Mouse (Mus musculus): ENCODE results near the gene Myo18a. TPM values are rescaled to one million over a fixed set of nuclear protein-coding genes. Genes with fewer than 3 reads are reported as not detected.

The Myo18a gene
- total RNA-seq, 2 experiments from 2014 or later, result 228 to 270 TPM

- DNase-seq, result no peak
Observed at GRCm38 (mm10) chr11:77900187-77900586, 137.1 kb downstream of the Myo18a start.

- no peak for DNase-seq
Observed at GRCm38 (mm10) chr11:77900696-77901095, 137.7 kb downstream of the Myo18a start.

GRCm38 (mm10) chr11:77901366-77901765 is 138.3 kb downstream of the Myo18a start:
- DNase-seq, result no peak

- no peak for DNase-seq
Observed at GRCm38 (mm10) chr11:77901775-77902355, 138.8 kb downstream of the Myo18a start.

GRCm38 (mm10) chr11:77903761-77904160 is 140.7 kb downstream of the Myo18a start:
- DNase-seq, result no peak

GRCm38 (mm10) chr11:77904707-77905106 is 141.7 kb downstream of the Myo18a start:
- no peak for DNase-seq

- peak; percentile 14 to 28 for DNase-seq
Observed at GRCm38 (mm10) chr11:77906097-77906687, 143.1 kb downstream of the Myo18a start.

- no peak for DNase-seq
Observed at GRCm38 (mm10) chr11:77906747-77907174, 143.7 kb downstream of the Myo18a start.

- no peak for DNase-seq
Observed at GRCm38 (mm10) chr11:77908468-77908867, 145.4 kb downstream of the Myo18a start.

GRCm38 (mm10) chr11:77909376-77909775 is 146.3 kb downstream of the Myo18a start:
- no peak for DNase-seq

GRCm38 (mm10) chr11:77909776-77910175 is 146.7 kb downstream of the Myo18a start:
- no peak for DNase-seq

GRCm38 (mm10) chr11:77913505-77913904 is 150.5 kb downstream of the Myo18a start:
- DNase-seq, result no peak

- no peak for DNase-seq
Observed at GRCm38 (mm10) chr11:77914598-77915260, 151.7 kb downstream of the Myo18a start.

Other genes starting within 250 kb of the Myo18a start
- gene Abhd15, start 248.1 kb upstream of the Myo18a start, total RNA-seq (2021), result 1 to 10 TPM; 2.7 to 4.5 TPM
- 10 to 100 TPM in 1 of 2 experiments, 1 to 10 TPM in 1; 8.3 to 10.6 TPM for gene Trp53i13, start 247.3 kb upstream of the Myo18a start, total RNA-seq (2021)
- gene Gm10392, start 244.0 kb upstream of the Myo18a start, total RNA-seq (2021), result not detected
- gene Taok1, start 155.4 kb upstream of the Myo18a start, total RNA-seq (2021), result 10 to 100 TPM; 53.3 to 54.0 TPM
- gene Nufip2, start 77.1 kb upstream of the Myo18a start, total RNA-seq (2021), result 10 to 100 TPM; 47.0 to 47.9 TPM
- not detected for gene Cryba1, start 38.0 kb upstream of the Myo18a start, total RNA-seq (2021)
- not detected for gene Gm10277, start 24.5 kb downstream of the Myo18a start, total RNA-seq (2021)
- gene Pipox, start 130.8 kb downstream of the Myo18a start, total RNA-seq (2021), result under 1 TPM; 0.50 to 0.87 TPM
- gene Sez6, start 167.6 kb downstream of the Myo18a start, total RNA-seq (2021), result under 1 TPM; 0.12 to 0.31 TPM
- gene Phf12, start 219.5 kb downstream of the Myo18a start, total RNA-seq (2021), result 10 to 100 TPM; 21.7 to 21.9 TPM